Mouse (Mus musculus) heart, embryonic 15.5 days (tissue): ENCODE data around the gene Vamp3. TPM values are rescaled to one million over a fixed set of nuclear protein-coding genes. Genes with fewer than 3 reads are reported as not detected.
A peak's percentile ranks its signal among the peaks of the same experiment; 100 is the strongest.

Experiments used
- ATAC-seq: fragments of 200-750 bp; cut with Nextera tagmentation; replicated peaks from 2 replicates; pipeline ENCODE4 v1.8.0; 2017; ENCODE audit warnings: low read depth, moderate TSS enrichment; ENCODE audit not compliant: insufficient number of reproducible peaks, insufficient read depth, low FRiP score
- H3K27ac ChIP-seq: fragments of 300-500 bp; sonication (generic); 2 replicates; pipeline ENCODE4 v1.5.1; 2015; ENCODE audit warnings: mild to moderate bottlenecking, inconsistent platforms
- H3K27me3 ChIP-seq: fragments of 300-500 bp; sonication (generic); 2 replicates; pipeline ENCODE4 v1.6.1; 2015; ENCODE audit warnings: inconsistent platforms
- H3K36me3 ChIP-seq: fragments of 300-500 bp; sonication (generic); 2 replicates; pipeline ENCODE4 v1.6.1; 2015; ENCODE audit warnings: mild to moderate bottlenecking, inconsistent platforms
- H3K4me1 ChIP-seq: fragments of 300-500 bp; sonication (generic); replicated peaks from 2 replicates; pipeline ENCODE4 v1.6.1; 2015; ENCODE audit warnings: inconsistent platforms
- H3K4me2 ChIP-seq: fragments of 300-500 bp; sonication (generic); 2 replicates; pipeline ENCODE4 v1.6.1; 2015; ENCODE audit warnings: inconsistent platforms, mild to moderate bottlenecking, moderate library complexity
- H3K4me3 ChIP-seq: fragments of 300-500 bp; sonication (generic); 2 replicates; pipeline ENCODE4 v1.5.1; 2015; ENCODE audit warnings: mild to moderate bottlenecking, inconsistent platforms
- H3K9ac ChIP-seq: fragments of 300-500 bp; sonication (generic); 2 replicates; pipeline ENCODE4 v1.6.1; 2015; ENCODE audit warnings: mild to moderate bottlenecking, inconsistent platforms
- H3K9me3 ChIP-seq: fragments of 300-500 bp; sonication (generic); replicated peaks from 2 replicates; pipeline ENCODE4 v1.6.1; 2016; ENCODE audit warnings: inconsistent platforms
- WGBS: fragments of 180-500 bp; shearing (Covaris S2); methylation state at CpG from one replicate; pipeline ENCODE4 v1.1.7; 2015; ENCODE audit warnings: mixed read lengths; 5-methylcytosine and 5-hydroxymethylcytosine counted together
- polyA plus RNA-seq: library from polyadenylated mRNA; unstranded; fragments of >200 nt; fragmentation: Nextera tagmentation; extraction: Ambion mirVana; gene quantifications from 2 replicates; pipeline ENCODE4 v1.2.1, GENCODE M21; 2015

Vamp3 gene
- 88.0 and 98.5 TPM in 2 replicates for polyA plus RNA-seq

- under 1% methylated on average over 113 of the region's 114 CpGs for WGBS
- peaks cover 16% of the 10 kb centered on the region for H3K36me3 ChIP-seq
- peaks cover 12% of the 10 kb centered on the region; the same call in 1 of the 2 replicates for H3K4me1 ChIP-seq
- peak within 1 kb of the TSS; percentile 84 for H3K9ac ChIP-seq
- H3K9me3 ChIP-seq: no peaks in the 10 kb centered on the region
- H3K4me2 ChIP-seq: peak within 1 kb of the TSS; percentile 71
- no peaks in the 10 kb centered on the region for H3K27me3 ChIP-seq
- H3K27ac ChIP-seq: peak within 1 kb of the TSS; percentile 95
- peak; percentile 99 for ATAC-seq
- peak within 1 kb of the TSS; percentile 85 for H3K4me3 ChIP-seq
Measured at GRCm38 (mm10) chr4:151057347-151058321, at the start of gene Vamp3. TSS of gene Vamp3 (minus strand) at chr4:151057963.

GRCm38 (mm10) chr4:151106468-151106867, 48.7 kb upstream of the Vamp3 start:
- peaks cover 22% of the 10 kb centered on the region; the same call in 1 of the 2 replicates for H3K27me3 ChIP-seq
- peak overlapping the region; percentile 74; the same call in 1 of the 2 replicates for H3K9ac ChIP-seq
- H3K4me1 ChIP-seq: peaks cover 31% of the 10 kb centered on the region
- no peaks in the 10 kb centered on the region for H3K9me3 ChIP-seq
- peak overlapping the region; percentile 70 for H3K4me3 ChIP-seq
- H3K36me3 ChIP-seq: no peaks in the 10 kb centered on the region
- 27% methylated on average over 10 of the region's 10 CpGs for WGBS
- peak overlapping the region; percentile 89 for H3K4me2 ChIP-seq
- no peak for ATAC-seq
- H3K27ac ChIP-seq: peak overlapping the region; percentile 92

- no peaks in the 10 kb centered on the region for H3K36me3 ChIP-seq
- no peaks in the 10 kb centered on the region for H3K9me3 ChIP-seq
- peaks cover 17% of the 10 kb centered on the region; the same call in 1 of the 2 replicates for H3K27me3 ChIP-seq
- WGBS: 45% methylated on average over 6 of the region's 6 CpGs
- H3K27ac ChIP-seq: peak overlapping the region; percentile 92
- peak overlapping the region; percentile 30 for H3K9ac ChIP-seq
- H3K4me1 ChIP-seq: peaks cover 31% of the 10 kb centered on the region
- ATAC-seq: no peak
- H3K4me3 ChIP-seq: peak overlapping the region; percentile 70
- peak overlapping the region; percentile 89 for H3K4me2 ChIP-seq
Measured at GRCm38 (mm10) chr4:151105886-151106285, 48.1 kb upstream of the Vamp3 start.

DNA sequence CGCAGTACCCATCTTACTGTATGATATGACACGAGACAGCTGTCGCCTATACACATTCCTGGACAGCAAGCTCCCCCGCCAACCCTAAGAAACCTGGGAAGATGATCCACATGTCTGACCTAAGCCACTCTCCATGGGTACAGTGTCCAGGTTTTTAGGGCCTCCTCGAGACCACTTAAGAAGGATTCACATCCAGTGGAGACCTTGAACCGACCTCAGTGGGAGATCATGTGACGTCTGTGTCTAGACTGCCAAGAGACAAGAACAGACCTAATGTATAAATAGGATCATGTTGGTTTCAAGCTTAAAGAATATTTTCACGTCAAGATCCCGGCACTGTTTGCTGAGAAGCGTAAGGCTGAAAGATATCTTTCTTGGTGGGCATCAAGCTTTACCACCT, 46.4 kb upstream of the Vamp3 start:
- Histone ChIP-seq H3K4me2 (peak overlapping the region; percentile 54), H3K4me3 (peak overlapping the region; percentile 25), H3K27me3 (peaks cover 11% of the 10 kb centered on the region; the same call in 1 of the 2 replicates), H3K9ac (no peak overlapping the region), H3K36me3 (no peaks in the 10 kb centered on the region), H3K4me1 (peaks cover 42% of the 10 kb centered on the region), H3K9me3 (no peaks in the 10 kb centered on the region), H3K27ac (peak overlapping the region; percentile 81)
- no peak for ATAC-seq
- 42% methylated on average over 10 of the region's 10 CpGs for WGBS

- Histone ChIP-seq H3K9ac (no peak overlapping the region), H3K27me3 (peaks cover 11% of the 10 kb centered on the region; the same call in 1 of the 2 replicates), H3K27ac (peak overlapping the region; percentile 81), H3K9me3 (no peaks in the 10 kb centered on the region), H3K4me1 (peaks cover 42% of the 10 kb centered on the region), H3K4me2 (peak overlapping the region; percentile 54), H3K4me3 (peak overlapping the region; percentile 25; the same call in 1 of the 2 replicates), H3K36me3 (no peaks in the 10 kb centered on the region)
- ATAC-seq: no peak
- 53% methylated on average over 11 of the region's 11 CpGs for WGBS
Measured at GRCm38 (mm10) chr4:151103646-151104045, 45.9 kb upstream of the Vamp3 start.

DNA sequence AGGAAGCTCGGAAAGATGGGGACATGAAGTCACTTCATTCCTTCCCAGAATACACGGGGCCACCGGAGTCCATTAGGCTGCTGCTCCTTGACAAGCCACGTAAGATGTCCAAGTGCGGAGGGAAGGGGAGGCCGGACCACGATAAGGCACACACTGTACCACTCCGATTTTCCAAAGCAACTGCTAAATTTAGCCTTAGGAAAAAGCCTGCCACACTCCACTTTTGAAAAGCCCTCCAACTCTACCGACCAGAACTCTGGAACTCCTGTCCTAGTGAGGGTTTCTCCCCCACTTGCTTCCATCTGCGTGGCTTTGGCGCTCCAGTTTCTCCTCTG, 39.3 kb upstream of the Vamp3 start:
- Histone ChIP-seq H3K4me3 (peak overlapping the region; percentile 37), H3K4me1 (peaks cover 48% of the 10 kb centered on the region), H3K9ac (peak overlapping the region; percentile 45), H3K36me3 (no peaks in the 10 kb centered on the region), H3K4me2 (peak overlapping the region; percentile 59), H3K9me3 (no peaks in the 10 kb centered on the region), H3K27me3 (no peaks in the 10 kb centered on the region), H3K27ac (peak overlapping the region; percentile 97)
- peak; percentile 30 for ATAC-seq
- WGBS: 35% methylated on average over 11 of the region's 11 CpGs

DNA sequence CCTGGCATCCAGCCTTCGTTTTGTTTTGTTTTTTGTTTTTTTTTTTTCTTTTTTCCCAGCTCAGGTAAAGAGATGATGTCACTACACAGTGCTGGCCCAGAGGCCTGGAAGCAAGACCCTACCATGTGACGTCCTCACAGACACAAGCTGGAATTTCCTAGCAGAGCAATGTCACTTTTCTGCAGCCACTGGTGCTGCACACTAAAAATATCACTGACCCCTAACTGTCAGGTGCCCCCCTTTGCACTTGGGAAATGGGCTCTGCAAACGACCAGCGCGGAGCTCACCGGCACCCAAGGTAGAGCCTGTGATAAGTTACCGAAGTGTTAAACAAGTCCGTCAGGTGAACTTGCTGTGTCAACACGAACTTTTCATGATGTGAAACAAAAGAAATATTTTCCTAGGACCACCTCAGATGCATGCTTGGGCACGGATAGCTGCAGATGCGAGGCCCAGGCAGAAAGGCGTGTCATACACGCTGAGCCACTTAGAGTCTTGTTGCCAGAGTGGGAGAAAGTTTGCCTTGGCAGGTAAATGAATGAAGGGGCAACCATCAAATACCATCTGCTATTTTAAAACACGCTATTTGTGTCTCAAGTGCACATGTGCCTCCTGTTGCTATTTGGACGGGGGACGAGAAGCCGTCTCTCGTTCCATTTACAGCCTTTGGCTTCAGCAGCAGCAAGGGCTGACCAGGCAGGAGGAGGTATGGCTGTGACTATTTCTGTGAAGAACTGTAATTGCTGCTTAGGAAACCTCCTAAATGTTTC, 38.8 kb upstream of the Vamp3 start:
- H3K4me3 ChIP-seq: peak overlapping the region; percentile 37
- WGBS: 41% methylated on average over 18 of the region's 18 CpGs
- no peaks in the 10 kb centered on the region for H3K36me3 ChIP-seq
- peak overlapping the region; percentile 59 for H3K4me2 ChIP-seq
- no peaks in the 10 kb centered on the region for H3K27me3 ChIP-seq
- no peaks in the 10 kb centered on the region for H3K9me3 ChIP-seq
- peak; percentile 69 for ATAC-seq
- H3K27ac ChIP-seq: peak overlapping the region; percentile 97
- H3K4me1 ChIP-seq: peaks cover 48% of the 10 kb centered on the region
- peak overlapping the region; percentile 45; the same call in 1 of the 2 replicates for H3K9ac ChIP-seq

DNA sequence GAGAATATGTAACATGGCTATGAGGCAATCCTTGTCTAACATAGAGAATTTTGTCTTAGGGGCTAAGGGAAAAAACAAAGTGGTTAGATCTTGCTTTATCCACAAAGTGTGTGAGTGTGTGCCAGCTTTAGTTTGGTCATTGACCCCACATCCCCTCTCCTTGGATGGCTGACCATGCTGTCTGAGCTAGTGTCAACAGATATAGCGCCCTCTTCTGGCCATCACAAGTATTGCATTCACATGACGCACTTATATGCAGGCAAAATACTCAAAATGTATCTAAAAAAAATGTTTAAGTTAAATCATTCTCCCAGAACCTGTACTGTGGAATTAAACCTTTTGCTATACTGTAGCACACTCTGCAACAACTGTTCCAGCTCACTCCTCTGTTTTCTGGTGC, 37.4 kb upstream of the Vamp3 start:
- peak overlapping the region; percentile 59; the same call in 1 of the 2 replicates for H3K4me2 ChIP-seq
- H3K9me3 ChIP-seq: no peaks in the 10 kb centered on the region
- no peaks in the 10 kb centered on the region for H3K27me3 ChIP-seq
- H3K27ac ChIP-seq: peak overlapping the region; percentile 97
- H3K4me3 ChIP-seq: no peak overlapping the region
- ATAC-seq: no peak
- H3K4me1 ChIP-seq: peaks cover 51% of the 10 kb centered on the region
- no peaks in the 10 kb centered on the region for H3K36me3 ChIP-seq
- H3K9ac ChIP-seq: no peak overlapping the region
- WGBS: 32% methylated on average over 2 of the region's 2 CpGs

- Histone ChIP-seq H3K36me3 (peaks cover 10% of the 10 kb centered on the region; the same call in 1 of the 2 replicates), H3K27me3 (no peaks in the 10 kb centered on the region), H3K4me1 (peaks cover 44% of the 10 kb centered on the region), H3K9me3 (no peaks in the 10 kb centered on the region), H3K27ac (peak within 1 kb of the TSS; percentile 59), H3K9ac (peak within 1 kb of the TSS; percentile 29; the same call in 1 of the 2 replicates), H3K4me2 (no peak within 1 kb of the TSS), H3K4me3 (no peak within 1 kb of the TSS)
- ATAC-seq: no peak
- WGBS: 79% methylated on average over 7 of the region's 7 CpGs
Measured at GRCm38 (mm10) chr4:151089270-151089669, 31.5 kb upstream of the Vamp3 start, which contains the start of gene Gm13090. TSS of gene Gm13090 (plus strand) at chr4:151089570.

DNA sequence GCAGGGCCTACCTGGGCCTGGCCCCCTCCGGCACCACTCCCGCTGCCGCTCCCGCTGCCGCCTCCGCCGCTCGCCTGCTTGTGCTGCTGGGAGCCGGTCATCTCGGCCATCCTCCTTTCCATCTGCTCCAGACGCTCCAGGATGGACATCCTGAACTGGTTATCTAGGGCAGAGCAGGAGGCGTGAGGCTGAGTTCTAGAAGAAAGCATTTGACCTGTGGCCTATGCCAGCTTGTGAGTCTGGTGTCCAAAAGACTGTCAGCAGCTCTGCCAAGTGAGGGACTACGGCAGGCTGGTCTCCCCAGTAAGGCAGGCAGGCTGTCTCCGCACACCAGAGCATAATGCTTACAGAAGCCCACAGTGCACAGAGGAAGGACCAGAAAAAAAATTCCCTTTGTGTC, 31.1 kb upstream of the Vamp3 start:
- Histone ChIP-seq H3K9ac (0 out of 2 replicates have a peak overlapping the region, but pooled peaks have one; percentile 9), H3K36me3 (peaks cover 10% of the 10 kb centered on the region; the same call in 1 of the 2 replicates), H3K27me3 (no peaks in the 10 kb centered on the region), H3K4me3 (no peak overlapping the region), H3K9me3 (no peaks in the 10 kb centered on the region), H3K4me2 (no peak overlapping the region), H3K4me1 (peaks cover 47% of the 10 kb centered on the region), H3K27ac (peak overlapping the region; percentile 59)
- 74% methylated on average over 14 of the region's 14 CpGs for WGBS
- no peak for ATAC-seq

- Histone ChIP-seq H3K4me1 (peaks cover 53% of the 10 kb centered on the region), H3K9me3 (no peaks in the 10 kb centered on the region), H3K9ac (no peak overlapping the region), H3K27me3 (no peaks in the 10 kb centered on the region), H3K4me2 (no peak overlapping the region), H3K4me3 (no peak overlapping the region), H3K27ac (no peak overlapping the region), H3K36me3 (peaks cover 10% of the 10 kb centered on the region; the same call in 1 of the 2 replicates)
- no peak for ATAC-seq
- 100% methylated on average over 1 of the region's 1 CpGs for WGBS
Measured at GRCm38 (mm10) chr4:151087358-151087757, 29.6 kb upstream of the Vamp3 start.
